Mouse (Mus musculus): ENCODE measurements around the gene Eif3k. TPM values are rescaled to one million over a fixed set of nuclear protein-coding genes. Genes with fewer than 3 reads are reported as not detected.
A peak's percentile ranks its signal among the peaks of the same experiment; 100 is the strongest.

Eif3k gene
- polyA plus RNA-seq, 1 experiment: 320 TPM

- Histone ChIP-seq H3K4me1 (ENCODE audit: control insufficient read depth, insufficient read depth, low read length) (peaks cover 18% of the 10 kb centered on the region), H3K4me3 (ENCODE audit: insufficient read depth, low read length) (no peak overlapping the region), H3K27ac (ENCODE audit: insufficient read depth, low read length) (no peak overlapping the region)
- TF ChIP-seq CTCF (IDR thresholded peaks at IDR 0.05; ENCODE audit: extremely low read depth, insufficient read depth, low read length) (no peak), POLR2A (IDR thresholded peaks at IDR 0.05; ENCODE audit: extremely low read depth, insufficient read depth, low read length) (no peak)
Observed at GRCm38 (mm10) chr7:28931695-28932039, 50.0 kb downstream of the Eif3k start.

- TF ChIP-seq POLR2A (IDR thresholded peaks at IDR 0.05; ENCODE audit: extremely low read depth, insufficient read depth, low read length): no peak
- TF ChIP-seq CTCF (IDR thresholded peaks at IDR 0.05; ENCODE audit: extremely low read depth, insufficient read depth, low read length): no peak
- H3K27ac ChIP-seq (ENCODE audit: insufficient read depth, low read length): peak overlapping the region; percentile 27
Observed at GRCm38 (mm10) chr7:28931032-28931694, 50.5 kb downstream of the Eif3k start.

GRCm38 (mm10) chr7:28930320-28931031, 51.2 kb downstream of the Eif3k start:
- H3K27ac ChIP-seq (ENCODE audit: insufficient read depth, low read length): peak overlapping the region; percentile 27
- H3K4me3 ChIP-seq (ENCODE audit: insufficient read depth, low read length): no peak overlapping the region
- peaks cover 16% of the 10 kb centered on the region for H3K4me1 ChIP-seq (ENCODE audit: control insufficient read depth, insufficient read depth, low read length)
- no peak for TF ChIP-seq POLR2A (IDR thresholded peaks at IDR 0.05; ENCODE audit: extremely low read depth, insufficient read depth, low read length)

More at GRCm38 (mm10) chr7:28931032-28931694, 50.5 kb downstream of the Eif3k start:
- H3K4me1 ChIP-seq (ENCODE audit: control insufficient read depth, insufficient read depth, low read length): peaks cover 14% of the 10 kb centered on the region
- H3K4me3 ChIP-seq (ENCODE audit: insufficient read depth, low read length): no peak overlapping the region

GRCm38 (mm10) chr7:28929381-28929780, 52.3 kb downstream of the Eif3k start:
- Histone ChIP-seq H3K4me3 (ENCODE audit: insufficient read depth, low read length) (no peak overlapping the region), H3K4me1 (ENCODE audit: control insufficient read depth, insufficient read depth, low read length) (peaks cover 25% of the 10 kb centered on the region), H3K27ac (ENCODE audit: insufficient read depth, low read length) (no peak overlapping the region)
- no peak for TF ChIP-seq CTCF (IDR thresholded peaks at IDR 0.05; ENCODE audit: extremely low read depth, insufficient read depth, low read length)
- no peak for TF ChIP-seq POLR2A (IDR thresholded peaks at IDR 0.05; ENCODE audit: extremely low read depth, insufficient read depth, low read length)

GRCm38 (mm10) chr7:28926172-28926571, 55.5 kb downstream of the Eif3k start:
- 0 out of 2 replicates have a peak overlapping the region, but pooled peaks have one; percentile 33 for H3K27ac ChIP-seq (ENCODE audit: insufficient read depth, low read length)
- H3K4me1 ChIP-seq (ENCODE audit: control insufficient read depth, insufficient read depth, low read length): peaks cover 42% of the 10 kb centered on the region
- TF ChIP-seq POLR2A (IDR thresholded peaks at IDR 0.05; ENCODE audit: extremely low read depth, insufficient read depth, low read length) (no peak), CTCF (IDR thresholded peaks at IDR 0.05; ENCODE audit: extremely low read depth, insufficient read depth, low read length) (no peak)
- no peak overlapping the region for H3K4me3 ChIP-seq (ENCODE audit: insufficient read depth, low read length)

- peaks cover 40% of the 10 kb centered on the region for H3K4me1 ChIP-seq (ENCODE audit: control insufficient read depth, insufficient read depth, low read length)
- peak overlapping the region; percentile 93 for H3K27ac ChIP-seq (ENCODE audit: insufficient read depth, low read length)
- no peak overlapping the region for H3K4me3 ChIP-seq (ENCODE audit: insufficient read depth, low read length)
- no peak for TF ChIP-seq POLR2A (IDR thresholded peaks at IDR 0.05; ENCODE audit: extremely low read depth, insufficient read depth, low read length)
- TF ChIP-seq CTCF (IDR thresholded peaks at IDR 0.05; ENCODE audit: extremely low read depth, insufficient read depth, low read length): no peak
Observed at GRCm38 (mm10) chr7:28925317-28925716, 56.3 kb downstream of the Eif3k start.

GRCm38 (mm10) chr7:28924802-28925201, 56.9 kb downstream of the Eif3k start:
- Histone ChIP-seq H3K27ac (ENCODE audit: insufficient read depth, low read length) (peak overlapping the region; percentile 93), H3K4me1 (ENCODE audit: control insufficient read depth, insufficient read depth, low read length) (peaks cover 44% of the 10 kb centered on the region), H3K4me3 (ENCODE audit: insufficient read depth, low read length) (no peak overlapping the region)
- TF ChIP-seq CTCF (IDR thresholded peaks at IDR 0.05; ENCODE audit: extremely low read depth, insufficient read depth, low read length): no peak
- no peak for TF ChIP-seq POLR2A (IDR thresholded peaks at IDR 0.05; ENCODE audit: extremely low read depth, insufficient read depth, low read length)

GRCm38 (mm10) chr7:28923865-28924291, 57.8 kb downstream of the Eif3k start:
- no peak for TF ChIP-seq POLR2A (IDR thresholded peaks at IDR 0.05; ENCODE audit: extremely low read depth, insufficient read depth, low read length)
- no peak for TF ChIP-seq CTCF (IDR thresholded peaks at IDR 0.05; ENCODE audit: extremely low read depth, insufficient read depth, low read length)
- peaks cover 45% of the 10 kb centered on the region for H3K4me1 ChIP-seq (ENCODE audit: control insufficient read depth, insufficient read depth, low read length)
- H3K27ac ChIP-seq (ENCODE audit: insufficient read depth, low read length): peak overlapping the region; percentile 93
- no peak overlapping the region for H3K4me3 ChIP-seq (ENCODE audit: insufficient read depth, low read length)

GRCm38 (mm10) chr7:28922606-28923005, 59.1 kb downstream of the Eif3k start:
- TF ChIP-seq POLR2A (IDR thresholded peaks at IDR 0.05; ENCODE audit: extremely low read depth, insufficient read depth, low read length): no peak
- TF ChIP-seq CTCF (IDR thresholded peaks at IDR 0.05; ENCODE audit: extremely low read depth, insufficient read depth, low read length): no peak
- Histone ChIP-seq H3K27ac (ENCODE audit: insufficient read depth, low read length) (peak overlapping the region; percentile 93), H3K4me3 (ENCODE audit: insufficient read depth, low read length) (no peak overlapping the region), H3K4me1 (ENCODE audit: control insufficient read depth, insufficient read depth, low read length) (peaks cover 53% of the 10 kb centered on the region)

Data from cortical plate, adult 2 months (tissue).